Mouse (Mus musculus) T-helper 1 cell (primary cell): ENCODE data around the gene St8sia4.
"Not testable (repeated sequence)": the region's sequence is repeated elsewhere in the genome, so short reads cannot be mapped to it uniquely, and the experiment has no call there.

Source experiments
- in situ Hi-C: fragments of 300-600 bp; cut with MboI, MseI; formaldehyde crosslinking; loops from one replicate; pipeline ENCODE4 v1.15.1; 2025; ENCODE audit warnings: high pct_unique_total_duplicates

Gene St8sia4

GRCm38 (mm10) chr1:95596825-95597224, 70.5 kb downstream of the St8sia4 start:
- in situ Hi-C loops, result no loop called here

DNA sequence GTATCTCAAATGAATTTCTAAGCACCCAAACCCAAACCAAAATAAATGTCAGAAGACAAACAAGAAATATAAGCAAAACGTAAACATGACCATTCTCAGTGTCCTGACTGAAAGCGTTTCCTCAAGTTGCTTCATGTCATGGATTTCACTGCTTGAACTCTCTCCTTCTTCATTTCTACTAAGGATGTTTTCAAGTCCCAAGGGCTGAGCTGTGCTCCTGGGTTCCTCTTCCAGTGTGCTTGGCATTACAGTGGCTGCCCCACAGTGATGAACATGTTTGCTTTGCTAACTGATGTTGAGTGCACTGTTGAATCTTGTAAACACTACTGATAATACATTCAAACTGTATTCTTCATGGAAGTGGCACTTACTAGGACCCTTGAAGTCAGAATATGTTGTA, 76.3 kb downstream of the St8sia4 start:
- in situ Hi-C loops, result no loop called here

DNA sequence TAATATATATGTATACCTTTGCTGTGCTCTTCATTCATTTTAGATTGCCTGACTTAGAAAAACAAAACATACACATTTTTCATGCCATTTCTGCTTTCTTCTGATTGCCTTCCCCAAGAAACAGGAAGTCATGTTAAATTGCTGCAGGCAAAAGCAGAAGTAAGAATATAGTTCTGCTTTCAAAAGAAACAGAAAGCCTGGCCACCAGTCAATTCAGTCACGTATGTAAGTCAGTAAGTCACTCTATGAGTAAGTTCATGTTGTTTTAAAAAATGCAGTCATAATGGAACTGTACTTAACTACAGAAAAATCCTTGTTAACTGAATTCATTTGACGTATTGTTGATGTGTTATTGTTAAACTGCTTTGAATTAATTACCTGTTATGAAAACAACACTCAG, 77.3 kb downstream of the St8sia4 start:
- in situ Hi-C loops, result no loop called here

- in situ Hi-C loops, result no loop called here
Measured at GRCm38 (mm10) chr1:95589471-95589870, 77.9 kb downstream of the St8sia4 start.

DNA sequence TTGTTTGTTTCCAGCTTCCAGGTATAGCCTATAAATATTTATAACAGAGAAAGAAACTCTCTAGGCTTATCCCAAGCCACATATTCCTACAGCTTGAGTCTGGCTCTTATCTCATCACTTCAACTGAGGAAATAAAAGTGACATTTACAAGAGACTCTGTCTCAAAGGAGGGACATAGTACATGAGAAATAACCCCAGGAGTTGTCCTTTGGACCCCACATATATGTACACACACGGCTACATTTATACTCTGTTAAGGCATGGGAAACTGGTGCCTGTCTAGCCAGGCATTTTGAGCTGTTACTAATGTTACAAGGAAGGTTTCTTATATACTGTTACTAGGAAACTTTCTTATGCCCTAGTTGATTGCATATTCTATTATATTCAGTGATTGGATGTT, 84.1 kb downstream of the St8sia4 start:
- in situ Hi-C loops, result no loop called here

DNA sequence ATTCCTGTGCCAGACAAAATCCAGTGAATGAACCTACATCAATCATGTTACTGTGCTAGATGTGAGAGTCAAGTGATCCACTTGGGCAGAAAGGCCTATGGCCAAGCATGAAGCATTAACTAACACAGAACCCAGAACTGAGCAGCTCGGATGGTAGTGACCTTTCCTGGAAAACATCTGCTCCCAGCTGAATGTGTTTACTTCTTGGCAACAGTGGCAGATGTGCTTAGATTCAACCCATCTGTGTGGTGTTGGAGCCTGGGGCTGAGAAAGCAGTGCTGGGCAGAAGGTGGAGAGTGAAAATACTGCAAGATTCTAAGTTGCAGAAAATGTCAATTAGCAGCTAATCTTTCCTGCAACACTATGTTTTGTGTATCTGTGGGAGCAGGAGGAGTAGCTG, 85.1 kb downstream of the St8sia4 start:
- in situ Hi-C loops, result no loop called here

- in situ Hi-C loops, result no loop called here
Measured at GRCm38 (mm10) chr1:95572619-95573540, 94.5 kb downstream of the St8sia4 start.

- in situ Hi-C loops, result no loop called here
Measured at GRCm38 (mm10) chr1:95571106-95571505, 96.3 kb downstream of the St8sia4 start.

DNA sequence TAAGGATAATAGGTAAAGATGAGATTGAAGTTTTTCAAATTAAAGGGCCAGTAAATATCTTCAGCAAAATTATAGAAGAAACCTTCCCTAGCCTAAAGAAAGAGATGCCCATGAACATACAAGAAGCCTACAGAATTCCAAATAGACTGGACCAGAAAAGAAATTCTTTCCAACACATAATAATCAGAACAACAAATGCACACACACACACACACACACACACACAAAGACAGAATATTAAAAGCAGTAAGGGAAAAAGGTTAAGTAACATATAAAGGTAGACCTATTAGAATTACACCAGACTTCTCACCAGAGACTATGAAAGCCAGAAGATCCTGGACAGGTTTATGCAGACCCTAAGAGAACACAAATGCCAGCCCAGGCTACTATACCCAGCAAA, 112.8 kb downstream of the St8sia4 start:
- in situ Hi-C loops, result not testable (repeated sequence)

GRCm38 (mm10) chr1:95541460-95541859, 125.9 kb downstream of the St8sia4 start:
- in situ Hi-C loops, result no loop called here
